Mouse (Mus musculus) embryonic facial prominence, embryonic 14.5 days (tissue): ENCODE results near the gene Mid1. TPM values are rescaled to one million over a fixed set of nuclear protein-coding genes. Genes with fewer than 3 reads are reported as not detected.
A peak's percentile ranks its signal among the peaks of the same experiment; 100 is the strongest.

Experiments used
- ATAC-seq: fragments of 200-750 bp; cut with Nextera tagmentation; 2 replicates; pipeline ENCODE4 v1.8.0; 2017; ENCODE audit warnings: low read depth, moderate number of reproducible peaks, moderate TSS enrichment
- DNase-seq: peaks from one replicate; pipeline ENCODE4 v3.0.0-alpha.2; 2015; ENCODE audit warnings: low spot score
- H3K27ac ChIP-seq: fragments of 300-500 bp; sonication (generic); replicated peaks from 2 replicates; pipeline ENCODE4 v1.5.1; 2014; ENCODE audit warnings: low read depth, mild to moderate bottlenecking, low read length, moderate library complexity
- H3K27me3 ChIP-seq: fragments of 300-500 bp; sonication (generic); replicated peaks from 2 replicates; pipeline ENCODE4 v1.6.1; 2014; ENCODE audit warnings: low read length; ENCODE audit not compliant: control insufficient read depth, insufficient read depth
- H3K36me3 ChIP-seq: fragments of 300-500 bp; sonication (generic); 2 replicates; pipeline ENCODE4 v1.6.1; 2014; ENCODE audit warnings: low read length, mixed read lengths; ENCODE audit not compliant: control insufficient read depth, insufficient read depth
- H3K4me1 ChIP-seq: fragments of 300-500 bp; sonication (generic); 2 replicates; pipeline ENCODE4 v1.6.1; 2014; ENCODE audit warnings: antibody characterized with exemption, low read length; ENCODE audit not compliant: control insufficient read depth, insufficient read depth
- H3K4me2 ChIP-seq: fragments of 300-500 bp; sonication (generic); 2 replicates; pipeline ENCODE4 v1.6.1; 2014; ENCODE audit warnings: low read depth, mild to moderate bottlenecking, low read length, moderate library complexity, mixed read lengths
- H3K4me3 ChIP-seq: fragments of 300-500 bp; sonication (generic); 2 replicates; pipeline ENCODE4 v1.5.1; 2014; ENCODE audit warnings: low read depth, mild to moderate bottlenecking, low read length
- H3K9ac ChIP-seq: fragments of 300-500 bp; sonication (generic); 2 replicates; pipeline ENCODE4 v1.6.1; 2014; ENCODE audit warnings: low read depth, mild to moderate bottlenecking, low read length, moderate library complexity, mixed read lengths
- H3K9me3 ChIP-seq: fragments of 300-500 bp; sonication (generic); 2 replicates; pipeline ENCODE4 v1.6.1; 2016; ENCODE audit warnings: low read length; ENCODE audit not compliant: control insufficient read depth
- WGBS: fragments of 180-500 bp; shearing (Covaris S2); extraction: QIAGEN DNeasy Blood & Tissue Kit; methylation state at CpG from one replicate; pipeline ENCODE4 v1.1.7; 2014; 5-methylcytosine and 5-hydroxymethylcytosine counted together
- polyA plus RNA-seq: library from polyadenylated mRNA; unstranded; fragments of >200 nt; fragmentation: Nextera tagmentation; extraction: Ambion mirVana; gene quantifications from 2 replicates; pipeline ENCODE4 v1.2.1, GENCODE M21; 2014

Mid1 gene
- polyA plus RNA-seq, 1 experiment from 2014 or later, result 10.4 TPM

- Histone ChIP-seq H3K9ac (peak overlapping the region; percentile 40; the same call in 1 of the 2 replicates), H3K4me3 (peak overlapping the region; percentile 26), H3K4me2 (peak overlapping the region; percentile 32; the same call in 1 of the 2 replicates), H3K4me1 (no peaks in the 10 kb centered on the region), H3K27me3 (peaks cover 4% of the 10 kb centered on the region), H3K36me3 (no peaks in the 10 kb centered on the region), H3K9me3 (no peaks in the 10 kb centered on the region), H3K27ac (no peak overlapping the region)
- WGBS, result 7% methylated on average over 11 of the region's 11 CpGs
- peak; percentile 55 for DNase-seq
- ATAC-seq, result no peak
Measured at GRCm38 (mm10) chrX:169798987-169799680, 114.1 kb downstream of the Mid1 start.

DNA sequence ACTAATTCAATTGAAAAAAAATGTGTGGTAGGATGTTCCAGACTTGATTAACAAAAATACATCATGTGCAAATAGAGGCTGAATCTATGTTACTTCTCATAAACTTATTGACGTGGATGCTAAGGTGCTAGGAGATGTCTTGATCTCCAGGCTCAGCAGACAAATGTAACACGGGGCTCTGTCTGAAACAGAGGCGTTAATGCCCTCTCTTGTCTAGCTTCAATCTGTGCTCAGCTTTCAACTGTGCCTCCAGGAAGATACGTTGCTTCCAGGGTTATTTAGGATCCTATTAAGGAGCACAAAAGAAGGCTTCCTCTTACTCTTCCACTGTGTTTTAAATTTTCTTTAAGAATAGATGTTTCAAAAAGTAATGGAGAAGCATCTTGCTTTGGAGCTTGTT lies 115.2 kb downstream of the Mid1 start:
- ATAC-seq (no peak), DNase-seq (no peak)
- no peaks in the 10 kb centered on the region for H3K36me3 ChIP-seq
- no peak overlapping the region for H3K27ac ChIP-seq
- H3K4me2 ChIP-seq, result no peak overlapping the region
- H3K27me3 ChIP-seq, result peaks cover 6% of the 10 kb centered on the region; the same call in 1 of the 2 replicates
- WGBS, result 33% methylated on average over 4 of the region's 4 CpGs
- H3K9me3 ChIP-seq, result no peaks in the 10 kb centered on the region
- no peaks in the 10 kb centered on the region for H3K4me1 ChIP-seq
- no peak overlapping the region for H3K9ac ChIP-seq
- H3K4me3 ChIP-seq, result no peak overlapping the region

- Histone ChIP-seq H3K36me3 (no peaks in the 10 kb centered on the region), H3K4me3 (no peak overlapping the region), H3K27ac (no peak overlapping the region), H3K27me3 (peaks cover 7% of the 10 kb centered on the region; the same call in 1 of the 2 replicates), H3K4me1 (no peaks in the 10 kb centered on the region), H3K4me2 (no peak overlapping the region), H3K9me3 (no peaks in the 10 kb centered on the region), H3K9ac (no peak overlapping the region)
- 64% methylated on average over 5 of the region's 5 CpGs for WGBS
- no peak for ATAC-seq
- DNase-seq, result no peak
Measured at GRCm38 (mm10) chrX:169805791-169806190, 120.8 kb downstream of the Mid1 start.

DNA sequence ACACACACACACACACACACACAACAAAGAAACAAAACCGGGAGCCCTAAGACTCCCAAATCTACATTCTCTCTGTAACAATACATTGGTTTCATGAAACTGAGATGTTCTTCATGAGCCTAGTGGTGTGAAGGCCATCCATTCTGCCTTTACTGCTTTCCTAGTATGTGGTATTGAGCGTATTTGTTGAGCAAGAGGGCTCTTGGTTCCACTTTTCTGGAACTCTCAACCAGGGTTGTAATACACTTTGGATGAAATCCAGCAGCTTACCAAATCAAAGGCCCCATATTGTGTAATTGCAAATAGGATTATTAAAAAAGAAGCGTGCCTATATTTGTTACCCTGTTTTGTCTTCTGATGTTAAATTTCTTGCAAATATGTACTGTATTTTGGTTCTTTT lies 122.7 kb downstream of the Mid1 start:
- 81% methylated on average over 3 of the region's 3 CpGs for WGBS
- H3K27ac ChIP-seq, result no peak overlapping the region
- H3K4me1 ChIP-seq, result no peaks in the 10 kb centered on the region
- ATAC-seq, result no peak
- H3K9ac ChIP-seq, result no peak overlapping the region
- H3K4me2 ChIP-seq, result no peak overlapping the region
- no peaks in the 10 kb centered on the region for H3K36me3 ChIP-seq
- no peak overlapping the region for H3K4me3 ChIP-seq
- H3K27me3 ChIP-seq, result peaks cover 14% of the 10 kb centered on the region; the same call in 1 of the 2 replicates
- DNase-seq, result no peak
- H3K9me3 ChIP-seq, result no peaks in the 10 kb centered on the region

DNA sequence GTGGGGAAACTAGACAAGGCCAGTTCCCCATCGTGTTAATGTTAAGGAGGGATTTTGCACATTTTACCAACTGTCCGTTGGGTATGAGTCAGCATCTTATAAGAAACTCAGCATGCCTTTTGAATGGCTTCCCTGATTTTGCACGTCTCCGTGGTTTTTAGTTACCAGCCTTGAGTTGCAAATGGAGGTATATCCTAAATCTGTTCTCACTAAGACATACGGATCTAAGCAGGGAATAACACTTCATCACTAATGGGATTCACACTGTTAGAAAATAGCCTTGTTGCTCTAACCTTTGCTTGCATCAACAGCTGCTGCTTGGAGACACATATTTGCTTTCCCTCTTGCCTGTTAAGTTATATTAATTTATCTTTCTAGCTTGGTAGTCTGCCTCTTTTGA lies 126.3 kb downstream of the Mid1 start:
- 56% methylated on average over 5 of the region's 5 CpGs for WGBS

DNA sequence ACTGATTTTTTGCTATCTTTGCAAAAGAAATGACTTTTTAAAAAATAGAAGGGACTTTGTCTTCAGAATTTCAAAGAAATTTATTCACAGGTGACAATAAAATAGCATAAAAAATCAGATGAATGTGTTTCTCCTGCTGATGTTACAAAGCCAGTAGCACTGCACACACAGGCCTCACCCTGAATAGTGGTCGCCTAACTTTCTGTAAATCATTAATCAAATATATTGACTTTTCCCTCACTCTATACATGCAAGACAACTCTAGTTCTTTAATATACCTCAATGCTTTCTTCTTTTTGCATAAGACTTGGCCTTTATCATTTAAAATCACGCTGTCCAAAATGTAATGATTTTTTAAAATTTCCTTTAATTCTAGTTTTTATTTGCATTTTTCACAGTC lies 126.8 kb downstream of the Mid1 start:
- 88% methylated on average over 2 of the region's 2 CpGs for WGBS
- H3K4me1 ChIP-seq, result no peaks in the 10 kb centered on the region
- DNase-seq (no peak), ATAC-seq (no peak)
- no peaks in the 10 kb centered on the region for H3K36me3 ChIP-seq
- no peak overlapping the region for H3K9ac ChIP-seq
- no peaks in the 10 kb centered on the region for H3K9me3 ChIP-seq
- peaks cover 19% of the 10 kb centered on the region; the same call in 1 of the 2 replicates for H3K27me3 ChIP-seq
- no peak overlapping the region for H3K27ac ChIP-seq
- H3K4me2 ChIP-seq, result no peak overlapping the region
- no peak overlapping the region for H3K4me3 ChIP-seq

More for the DNA sequence above, 126.3 kb downstream of the Mid1 start:
- ATAC-seq (no peak), DNase-seq (no peak)
- Histone ChIP-seq H3K27ac (no peak overlapping the region), H3K36me3 (no peaks in the 10 kb centered on the region), H3K4me2 (no peak overlapping the region), H3K4me1 (no peaks in the 10 kb centered on the region), H3K27me3 (peaks cover 19% of the 10 kb centered on the region; the same call in 1 of the 2 replicates), H3K9me3 (no peaks in the 10 kb centered on the region), H3K9ac (no peak overlapping the region), H3K4me3 (no peak overlapping the region)

- Histone ChIP-seq H3K27ac (no peak overlapping the region), H3K9ac (no peak overlapping the region), H3K4me3 (no peak overlapping the region), H3K36me3 (no peaks in the 10 kb centered on the region), H3K4me2 (no peak overlapping the region), H3K4me1 (no peaks in the 10 kb centered on the region), H3K9me3 (no peaks in the 10 kb centered on the region), H3K27me3 (peaks cover 15% of the 10 kb centered on the region; the same call in 1 of the 2 replicates)
- 44% methylated on average over 1 of the region's 1 CpGs for WGBS
- no peak for DNase-seq
- ATAC-seq, result no peak
Measured at GRCm38 (mm10) chrX:169813673-169814072, 128.7 kb downstream of the Mid1 start.

GRCm38 (mm10) chrX:169826947-169827346 lies 141.9 kb downstream of the Mid1 start:
- DNase-seq, result no peak

DNA sequence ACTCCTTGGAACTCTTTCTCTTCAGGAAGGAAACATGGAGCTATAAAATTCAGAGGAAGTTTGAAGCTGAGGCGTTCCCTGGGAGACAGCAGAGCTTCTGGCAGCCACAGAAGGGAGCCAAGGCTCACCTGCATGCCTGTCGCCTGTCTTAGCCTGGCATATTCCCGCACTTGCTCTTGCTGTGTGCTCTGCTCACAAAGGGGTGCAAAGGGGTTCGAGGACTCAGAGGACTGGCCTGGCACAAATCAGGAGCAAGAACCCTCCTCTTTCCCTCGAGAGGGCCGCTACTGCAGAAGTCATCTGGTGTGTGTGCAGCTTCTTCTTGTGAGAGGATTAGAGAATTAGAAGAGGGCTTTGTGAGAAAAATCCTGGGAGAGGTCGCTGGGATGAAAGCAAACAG lies 142.7 kb downstream of the Mid1 start:
- H3K4me3 ChIP-seq, result no peak overlapping the region
- no peak overlapping the region for H3K27ac ChIP-seq
- H3K4me1 ChIP-seq, result no peaks in the 10 kb centered on the region
- ATAC-seq (no peak), DNase-seq (no peak)
- no peak overlapping the region for H3K4me2 ChIP-seq
- no peak overlapping the region for H3K9ac ChIP-seq
- 32% methylated on average over 7 of the region's 7 CpGs for WGBS
- H3K27me3 ChIP-seq, result peaks cover 8% of the 10 kb centered on the region
- H3K36me3 ChIP-seq, result no peaks in the 10 kb centered on the region
- H3K9me3 ChIP-seq, result no peaks in the 10 kb centered on the region

More at GRCm38 (mm10) chrX:169826947-169827346, 141.9 kb downstream of the Mid1 start:
- Histone ChIP-seq H3K9me3 (no peaks in the 10 kb centered on the region), H3K4me2 (no peak overlapping the region), H3K27ac (no peak overlapping the region), H3K4me3 (no peak overlapping the region), H3K4me1 (no peaks in the 10 kb centered on the region), H3K27me3 (peaks cover 8% of the 10 kb centered on the region), H3K9ac (no peak overlapping the region), H3K36me3 (no peaks in the 10 kb centered on the region)
- 73% methylated on average over 10 of the region's 10 CpGs for WGBS
- no peak for ATAC-seq
